Mouse (Mus musculus) cerebellum, adult 11-12 months (tissue): ENCODE measurements around the gene Ilvbl.
"Not testable (repeated sequence)": the region's sequence is repeated elsewhere in the genome, so short reads cannot be mapped to it uniquely, and the experiment has no call there.

ENCODE experiments used
- DNase-seq: peaks from one replicate; pipeline ENCODE4 v3.0.0; 2022

The Ilvbl gene

GRCm38 (mm10) chr10:78574250-78575104, at the start of gene Ilvbl:
Gene Ilvbl (plus strand): TSS chr10:78574346.
- DNase-seq: peak; percentile 96

- DNase-seq: not testable (repeated sequence)
Measured at GRCm38 (mm10) chr10:78525071-78525470, 49.1 kb upstream of the Ilvbl start.

- DNase-seq: no peak
Measured at GRCm38 (mm10) chr10:78525511-78525910, 48.6 kb upstream of the Ilvbl start.

GRCm38 (mm10) chr10:78540943-78541342, 33.2 kb upstream of the Ilvbl start:
- DNase-seq: peak; percentile 10

GRCm38 (mm10) chr10:78565070-78565469, 9.1 kb upstream of the Ilvbl start:
- DNase-seq: no peak

- no peak for DNase-seq
Measured at GRCm38 (mm10) chr10:78569191-78569590, 5.0 kb upstream of the Ilvbl start.

GRCm38 (mm10) chr10:78569686-78570085, 4.5 kb upstream of the Ilvbl start:
- no peak for DNase-seq

GRCm38 (mm10) chr10:78570416-78570815, 3.7 kb upstream of the Ilvbl start:
- no peak for DNase-seq

GRCm38 (mm10) chr10:78570897-78571296, 3.2 kb upstream of the Ilvbl start:
- no peak for DNase-seq

- DNase-seq: peak; percentile 36
Measured at GRCm38 (mm10) chr10:78573226-78573625, 920 bp upstream of the Ilvbl start.

GRCm38 (mm10) chr10:78575105-78575632, 1.0 kb downstream of the Ilvbl start:
- DNase-seq: no peak

- DNase-seq: peak; percentile 97
Measured at GRCm38 (mm10) chr10:78575690-78576089, 1.5 kb downstream of the Ilvbl start.

GRCm38 (mm10) chr10:78576435-78577184, 2.5 kb downstream of the Ilvbl start:
- peak; percentile 61 for DNase-seq

- DNase-seq: no peak
Measured at GRCm38 (mm10) chr10:78578204-78578603, 4.1 kb downstream of the Ilvbl start.

GRCm38 (mm10) chr10:78581121-78581520, 7.0 kb downstream of the Ilvbl start:
- DNase-seq: no peak

- peak; percentile 7 for DNase-seq
Measured at GRCm38 (mm10) chr10:78583347-78583746, 9.2 kb downstream of the Ilvbl start.

- DNase-seq: no peak
Measured at GRCm38 (mm10) chr10:78583939-78584338, 9.8 kb downstream of the Ilvbl start.

GRCm38 (mm10) chr10:78584996-78585395, 10.8 kb downstream of the Ilvbl start:
- no peak for DNase-seq

GRCm38 (mm10) chr10:78585606-78586005, 11.5 kb downstream of the Ilvbl start:
- peak; percentile 13 for DNase-seq

GRCm38 (mm10) chr10:78586026-78586425, 11.9 kb downstream of the Ilvbl start:
- peak; percentile 13 for DNase-seq

- peak; percentile 8 for DNase-seq
Measured at GRCm38 (mm10) chr10:78589291-78589690, 15.1 kb downstream of the Ilvbl start.

- DNase-seq: peak; percentile 17
Measured at GRCm38 (mm10) chr10:78589901-78590300, 15.8 kb downstream of the Ilvbl start.

- peak; percentile 18 for DNase-seq
Measured at GRCm38 (mm10) chr10:78590744-78591143, 16.6 kb downstream of the Ilvbl start.
